Mouse (Mus musculus) E14TG2a.4 (cell line): ENCODE data around the gene Gm11032.

Experiments used
- CTCF ChIP-seq: conservative IDR thresholded peaks from 2 replicates; pipeline ENCODE4 v1.5.1; 2014; ENCODE audit warnings: low read length
- POU5F1 ChIP-seq: IDR thresholded peaks from 2 replicates; pipeline ENCODE4 v1.6.1; 2014; ENCODE audit warnings: low read length, borderline replicate concordance

GRCm38 (mm10) chr11:4578682-4579081 lies 41.2 kb upstream of the Gm11032 start:
- TF ChIP-seq CTCF (no peak), POU5F1 (no peak)
